ENCODE assay signal across 8 mouse cellular contexts in genomic region chr9:63742887-63743660, GRCm38 (mm10). TPM values are rescaled to one million over a fixed set of nuclear protein-coding genes. Genes with fewer than 3 reads are reported as not detected.
A peak's percentile ranks its signal among the peaks of the same experiment; 100 is the strongest.
DNase-seq lines count a peak whose midpoint lies in the region; ATAC-seq and TF ChIP-seq lines count a peak whose summit lies in the region.

No protein-coding gene starts in this region.

- no peaks in the 10 kb centered on the region for H3K27me3 ChIP-seq in heart, embryonic 12.5 days (replicated peaks)
- no peaks in the 10 kb centered on the region for H3K27me3 ChIP-seq in lung, embryonic 14.5 days (ENCODE audit: insufficient read depth, low read length)
- no peaks in the 10 kb centered on the region for H3K27me3 ChIP-seq in liver, postnatal 0 days (ENCODE audit: insufficient read depth, low read length)

- DNase-seq in heart, postnatal 14 days, result no peak
- DNase-seq in lung, embryonic 14.5 days, result peak; percentile 51
- DNase-seq in lung, adult 2 months, result no peak
- DNase-seq in ZHBTc4 (ENCODE audit: low read depth, low spot score), result peak; percentile 49
- no peak for DNase-seq in liver, postnatal 0 days
- no peak for DNase-seq in cerebellum, adult 9-10 months
- no peak for DNase-seq in frontal cortex, postnatal 14 days (ENCODE audit: low spot score in 2 of 2)

- H3K36me3 ChIP-seq in heart, embryonic 12.5 days, result peaks cover 13% of the 10 kb centered on the region
- peaks cover 10% of the 10 kb centered on the region; the same call in 1 of the 2 replicates for H3K36me3 ChIP-seq in lung, embryonic 14.5 days (ENCODE audit: insufficient read depth)
- H3K36me3 ChIP-seq in liver, postnatal 0 days (replicated peaks; ENCODE audit: insufficient read depth, low read length), result no peaks in the 10 kb centered on the region

- TF ChIP-seq POLR2A in lung, adult 2 months (IDR thresholded peaks at IDR 0.05; ENCODE audit: borderline replicate concordance, extremely low read depth, low read depth, low read length), result no peak

- ATAC-seq in heart, embryonic 12.5 days (ENCODE audit: insufficient number of reproducible peaks, low FRiP score), result no peak
- no peak for ATAC-seq in lung, embryonic 14.5 days (ENCODE audit: insufficient read depth)
- ATAC-seq in liver, postnatal 0 days, result no peak

- H3K27ac ChIP-seq in heart, embryonic 12.5 days (ENCODE audit: poor library complexity, severe bottlenecking), result peak overlapping the region; percentile 64
- H3K27ac ChIP-seq in lung, embryonic 14.5 days (ENCODE audit: low read depth), result peak overlapping the region; percentile 69; the same call in 1 of the 2 replicates
- H3K27ac ChIP-seq in liver, postnatal 0 days (ENCODE audit: low read depth), result peak overlapping the region; percentile 22; the same call in 1 of the 2 replicates

- no peaks in the 10 kb centered on the region for H3K9me3 ChIP-seq in heart, embryonic 12.5 days (replicated peaks)
- no peaks in the 10 kb centered on the region for H3K9me3 ChIP-seq in lung, embryonic 14.5 days (ENCODE audit: low read depth, low read length)
- H3K9me3 ChIP-seq in liver, postnatal 0 days (ENCODE audit: low read length), result no peaks in the 10 kb centered on the region

- no peak overlapping the region for H3K4me3 ChIP-seq in heart, embryonic 12.5 days
- no peak overlapping the region for H3K4me3 ChIP-seq in lung, embryonic 14.5 days (ENCODE audit: low read depth, low read length)
- no peak overlapping the region for H3K4me3 ChIP-seq in lung, adult 2 months (replicated peaks; ENCODE audit: extremely low read depth, low read depth, low read length)
- H3K4me3 ChIP-seq in liver, postnatal 0 days (ENCODE audit: low read depth, low read length), result no peak overlapping the region

- no peak for TF ChIP-seq CTCF in lung, embryonic 14.5 days (IDR thresholded peaks at IDR 0.05; ENCODE audit: low read depth)
- no peak for TF ChIP-seq CTCF in lung, adult 2 months (IDR thresholded peaks at IDR 0.05; ENCODE audit: insufficient read depth, low read length)
- no peak for TF ChIP-seq CTCF in liver, postnatal 0 days (IDR thresholded peaks at IDR 0.05; ENCODE audit: low read depth)

- intact Hi-C loops in heart, postnatal 14 days (cut with DNase I), result no loop called here

- 0 out of 2 replicates have a peak overlapping the region, but pooled peaks have one; percentile 11 for H3K9ac ChIP-seq in heart, embryonic 12.5 days
- H3K9ac ChIP-seq in lung, embryonic 14.5 days, result peak overlapping the region; percentile 6; the same call in 1 of the 2 replicates
- no peak overlapping the region for H3K9ac ChIP-seq in liver, postnatal 0 days (replicated peaks)

- H3K4me2 ChIP-seq in heart, embryonic 12.5 days, result peak overlapping the region; percentile 14
- no peak overlapping the region for H3K4me2 ChIP-seq in lung, embryonic 14.5 days
- no peak overlapping the region for H3K4me2 ChIP-seq in liver, postnatal 0 days (ENCODE audit: low read depth, low read length)

- no peak for TF ChIP-seq EP300 in liver, postnatal 0 days (IDR thresholded peaks at IDR 0.05; ENCODE audit: low read depth)

- H3K4me1 ChIP-seq in heart, embryonic 12.5 days (replicated peaks), result peaks cover 92% of the 10 kb centered on the region
- H3K4me1 ChIP-seq in lung, embryonic 14.5 days (ENCODE audit: insufficient read depth), result peaks cover 47% of the 10 kb centered on the region
- H3K4me1 ChIP-seq in lung, adult 2 months (ENCODE audit: control insufficient read depth, insufficient read depth, low read length), result peaks cover 32% of the 10 kb centered on the region
- peaks cover 84% of the 10 kb centered on the region for H3K4me1 ChIP-seq in liver, postnatal 0 days (ENCODE audit: insufficient read depth)

- 45% methylated on average over 13 of the region's 13 CpGs for WGBS in heart, embryonic 12.5 days
- 57% methylated on average over 13 of the region's 13 CpGs for WGBS in lung, embryonic 14.5 days
- 58% methylated on average over 13 of the region's 13 CpGs for WGBS in lung, adult 2 months
- WGBS in liver, postnatal 0 days (ENCODE audit: insufficient replicate concordance), result 67% methylated on average over 13 of the region's 13 CpGs

RNA-seq across cellular contexts. Expression of gene Smad3, which starts 14.7 kb away (rescaled TPM):
- polyA plus RNA-seq in heart, embryonic 12.5 days (2016; fragmentation: Nextera tagmentation; extraction: Ambion mirVana), result 17.0 and 18.9 TPM in 2 replicates
- total RNA-seq in heart, postnatal 14 days (2021), result 10 to 100 TPM; 13.2 to 14.8 TPM
- polyA plus RNA-seq in lung, embryonic 14.5 days (2014; fragmentation: Nextera tagmentation; extraction: Ambion mirVana), result 16.1 and 16.4 TPM in 2 replicates
- 34.6 and 41.0 TPM in 2 replicates for polyA plus RNA-seq in lung, adult 2 months (2012; rRNA removed)
- polyA plus RNA-seq in liver, postnatal 0 days (2015; fragmentation: Nextera tagmentation; extraction: Ambion mirVana), result 1.9 and 2.1 TPM in 2 replicates

Comparison
In these comparisons a context has a peak if more than half of its experiments do, and no peak if none do; other contexts are left out.
1. DNase-seq: peak in lung, embryonic 14.5 days (single experiment) and ZHBTc4 (single experiment); none in heart, postnatal 14 days (0 of 2), lung, adult 2 months (single experiment), liver, postnatal 0 days (single experiment), cerebellum, adult 9-10 months (single experiment) and frontal cortex, postnatal 14 days (0 of 2).
2. Peak in every context shown above with its lines, with median percentiles within 50 percentile points of each other: H3K27ac ChIP-seq.